In genomic region chr19:54756681-54757257, GRCm38 (mm10) we compare ENCODE assay signal across 11 mouse cellular contexts.
DNase-seq lines count a peak whose midpoint lies in the region; ATAC-seq and TF ChIP-seq lines count a peak whose summit lies in the region.
"Had no signal": no experiment of that assay in that cellular context is flagged by ENCODE, and none has a peak within 500 bp of the region (broad histone marks: within the 10 kb centered on the region; RNA-seq: fewer than 3 reads in every experiment).

No protein-coding gene starts in this region.

- no peak for ATAC-seq in heart, embryonic 12.5 days (ENCODE audit: insufficient number of reproducible peaks, low FRiP score)
- no peak for ATAC-seq in midbrain, embryonic 11.5 days (ENCODE audit: low FRiP score)
- ATAC-seq: liver, embryonic 12.5 days had no signal

- H3K9ac ChIP-seq in heart, embryonic 12.5 days = no peak overlapping the region
- H3K9ac ChIP-seq in heart, adult 2 months (ENCODE audit: low read depth, low read length) = no peak overlapping the region
- no peak overlapping the region for H3K9ac ChIP-seq in midbrain, embryonic 11.5 days (ENCODE audit: low read length)
- H3K9ac ChIP-seq: hindbrain, embryonic 15.5 days; liver, embryonic 12.5 days had no signal

- no peaks in the 10 kb centered on the region for H3K9me3 ChIP-seq in heart, embryonic 12.5 days (replicated peaks)
- H3K9me3 ChIP-seq in midbrain, embryonic 11.5 days (ENCODE audit: control insufficient read depth, low read length) = no peaks in the 10 kb centered on the region
- H3K9me3 ChIP-seq: hindbrain, embryonic 15.5 days had no signal

- intact Hi-C loops in heart, adult 2 months (cut with DNase I) = no loop called here

- 34% methylated on average over 8 of the region's 8 CpGs for WGBS in heart, embryonic 12.5 days
- 31% methylated on average over 8 of the region's 8 CpGs for WGBS in heart, adult 2 months
- 63% methylated on average over 8 of the region's 8 CpGs for WGBS in midbrain, embryonic 11.5 days

- no peak for TF ChIP-seq CTCF in heart, adult 2 months (IDR thresholded peaks at IDR 0.05)

- TF ChIP-seq POLR2A in heart, adult 2 months (IDR thresholded peaks at IDR 0.05; ENCODE audit: insufficient read depth, low read depth, low read length) = no peak

- no peak overlapping the region for H3K4me3 ChIP-seq in heart, embryonic 12.5 days
- H3K4me3 ChIP-seq in heart, adult 2 months = no peak overlapping the region
- no peak overlapping the region for H3K4me3 ChIP-seq in midbrain, embryonic 11.5 days (ENCODE audit: low read depth, low read length)
- H3K4me3 ChIP-seq: hindbrain, embryonic 15.5 days; liver, embryonic 12.5 days had no signal

- peaks cover 10% of the 10 kb centered on the region; the same call in 1 of the 2 replicates for H3K4me1 ChIP-seq in heart, embryonic 12.5 days (replicated peaks)
- H3K4me1 ChIP-seq in heart, adult 2 months (ENCODE audit: control insufficient read depth, insufficient read depth, low read length) = no peaks in the 10 kb centered on the region
- H3K4me1 ChIP-seq in midbrain, embryonic 11.5 days (ENCODE audit: control insufficient read depth, insufficient read depth, low read length) = peaks cover 3% of the 10 kb centered on the region; the same call in 1 of the 2 replicates
- H3K4me1 ChIP-seq: hindbrain, embryonic 15.5 days; liver, embryonic 12.5 days had no signal

- no peaks in the 10 kb centered on the region for H3K79me2 ChIP-seq in heart, adult 2 months (replicated peaks; ENCODE audit: control insufficient read depth, insufficient read depth, low read length)

- TF ChIP-seq EP300 in heart, adult 2 months (IDR thresholded peaks at IDR 0.05; ENCODE audit: insufficient read depth, low read depth, low read length) = no peak

- H3K27me3 ChIP-seq in heart, embryonic 12.5 days (replicated peaks) = no peaks in the 10 kb centered on the region
- H3K27me3 ChIP-seq in heart, adult 2 months (ENCODE audit: control insufficient read depth, insufficient read depth, low read length) = no peaks in the 10 kb centered on the region
- no peaks in the 10 kb centered on the region for H3K27me3 ChIP-seq in midbrain, embryonic 11.5 days (ENCODE audit: control insufficient read depth, insufficient read depth, low read length)
- H3K27me3 ChIP-seq: hindbrain, embryonic 15.5 days; liver, embryonic 12.5 days had no signal

- no peak for DNase-seq in heart, adult 2 months
- DNase-seq in adrenal gland, postnatal 14 days = peak; percentile 12
- peak; percentile 14 for DNase-seq in heart, postnatal 4 days
- DNase-seq in mesoderm, embryonic 11.5 days (ENCODE audit: low read depth, low spot score) = peak; percentile 5
- no peak for DNase-seq in spleen, postnatal 10 days (ENCODE audit: low spot score in 2 of 2)
- no peak for DNase-seq in lung, postnatal 25 days (ENCODE audit: low spot score)
- DNase-seq in midbrain, embryonic 11.5 days (ENCODE audit: low spot score, missing footprints) = no peak
- DNase-seq: cerebellum, adult 11-12 months had no signal

- peak overlapping the region; percentile 29 for H3K4me2 ChIP-seq in heart, embryonic 12.5 days
- H3K4me2 ChIP-seq in midbrain, embryonic 11.5 days = no peak overlapping the region
- H3K4me2 ChIP-seq: hindbrain, embryonic 15.5 days; liver, embryonic 12.5 days had no signal

- H3K27ac ChIP-seq in heart, embryonic 12.5 days (ENCODE audit: poor library complexity, severe bottlenecking) = peak overlapping the region; percentile 43; the same call in 1 of the 2 replicates
- H3K27ac ChIP-seq in heart, adult 2 months = no peak overlapping the region
- H3K27ac ChIP-seq in midbrain, embryonic 11.5 days (ENCODE audit: low read depth, low read length) = no peak overlapping the region
- H3K27ac ChIP-seq: hindbrain, embryonic 15.5 days; liver, embryonic 12.5 days had no signal

- H3K36me3 ChIP-seq in heart, embryonic 12.5 days = no peaks in the 10 kb centered on the region
- H3K36me3 ChIP-seq in heart, adult 2 months (ENCODE audit: control insufficient read depth, insufficient read depth, low read length) = no peaks in the 10 kb centered on the region
- no peaks in the 10 kb centered on the region for H3K36me3 ChIP-seq in midbrain, embryonic 11.5 days (ENCODE audit: control insufficient read depth, insufficient read depth, low read length)
- H3K36me3 ChIP-seq: hindbrain, embryonic 15.5 days; liver, embryonic 12.5 days had no signal

Comparison
In these comparisons a context has a peak if more than half of its experiments do, and no peak if none do; other contexts are left out.
1. DNase-seq: peak in adrenal gland, postnatal 14 days (single experiment), heart, postnatal 4 days (single experiment) and mesoderm, embryonic 11.5 days (single experiment); none in heart, adult 2 months (0 of 2), spleen, postnatal 10 days (0 of 2), lung, postnatal 25 days (single experiment) and midbrain, embryonic 11.5 days (single experiment).